Mouse (Mus musculus) ES-Bruce4 (cell line): ENCODE measurements around the gene Pik3c2b. TPM values are rescaled to one million over a fixed set of nuclear protein-coding genes. Genes with fewer than 3 reads are reported as not detected.

Experiments used
- H3K27ac ChIP-seq: 2 replicates; pipeline ENCODE4 v1.5.1; 2012; ENCODE audit warnings: low read length, inconsistent platforms; ENCODE audit not compliant: insufficient read depth
- H3K27me3 ChIP-seq: 2 replicates; pipeline ENCODE4 v1.6.1; 2012; ENCODE audit warnings: mild to moderate bottlenecking, low read length, inconsistent platforms; ENCODE audit not compliant: control insufficient read depth, poor library complexity, insufficient read depth, severe bottlenecking
- H3K36me3 ChIP-seq: 2 replicates; pipeline ENCODE4 v1.6.1; 2012; ENCODE audit warnings: inconsistent platforms, mild to moderate bottlenecking, low read length, moderate library complexity; ENCODE audit not compliant: control insufficient read depth, poor library complexity, insufficient read depth, severe bottlenecking
- H3K4me1 ChIP-seq: one replicate; pipeline ENCODE4 v1.8.1; 2011; ENCODE audit warnings: low read length; ENCODE audit not compliant: control insufficient read depth, insufficient read depth
- H3K4me3 ChIP-seq: 2 replicates; pipeline ENCODE4 v1.5.1; 2011; ENCODE audit warnings: low read depth, mild to moderate bottlenecking, low read length
- H3K9ac ChIP-seq: 2 replicates; pipeline ENCODE4 v1.6.1; 2012; ENCODE audit warnings: low read depth, mild to moderate bottlenecking, inconsistent platforms; ENCODE audit not compliant: poor library complexity, severe bottlenecking
- H3K9me3 ChIP-seq: replicated peaks from 2 replicates; pipeline ENCODE4 v1.6.1; 2012; ENCODE audit warnings: mild to moderate bottlenecking, low read length, inconsistent platforms; ENCODE audit not compliant: control insufficient read depth, poor library complexity, insufficient read depth, severe bottlenecking
- CTCF ChIP-seq: IDR thresholded peaks from one replicate; pipeline ENCODE4 v1.8.1; 2011; ENCODE audit warnings: low read depth, low read length
- EP300 ChIP-seq: IDR thresholded peaks from 2 replicates; pipeline ENCODE4 v1.6.1; 2011; ENCODE audit warnings: low read depth, low read length; ENCODE audit not compliant: insufficient read depth
- POLR2A ChIP-seq: IDR thresholded peaks from one replicate; pipeline ENCODE4 v1.8.1; 2011; ENCODE audit warnings: low read length; ENCODE audit not compliant: insufficient read depth
- polyA plus RNA-seq: library from polyadenylated mRNA; stranded (reverse); fragments of >200 nt; gene quantifications from 2 replicates; pipeline ENCODE4 v1.2.4, GENCODE M21; 2011; ENCODE audit warnings: low read depth; ENCODE audit not compliant: missing spikeins, insufficient read depth, insufficient read length

Pik3c2b gene
- polyA plus RNA-seq, 1 experiment: 6.0 TPM

DNA sequence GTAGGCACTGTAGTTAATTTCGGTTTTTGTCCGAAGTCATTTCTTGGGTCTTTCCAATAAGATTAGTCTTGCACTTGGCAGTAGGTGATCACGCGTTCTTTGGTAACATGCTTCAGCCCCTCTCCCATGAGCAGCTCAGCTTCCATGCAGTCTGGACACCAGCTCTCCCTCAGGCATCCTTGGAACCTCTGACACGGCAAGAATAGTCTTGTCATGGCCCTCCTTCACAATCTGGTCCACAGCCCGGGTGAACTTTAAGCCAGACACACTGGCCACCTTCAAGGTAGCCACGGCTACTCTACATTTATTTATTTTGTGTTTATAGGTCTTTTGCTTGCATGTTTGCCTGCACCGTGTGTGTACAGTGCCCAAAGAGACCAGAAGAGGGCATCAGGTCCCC lies 102.7 kb downstream of the Pik3c2b start:
- Histone ChIP-seq H3K4me1 (no peaks in the 10 kb centered on the region), H3K27me3 (no peaks in the 10 kb centered on the region), H3K36me3 (no peaks in the 10 kb centered on the region), H3K9ac (no peak overlapping the region), H3K27ac (no peak overlapping the region), H3K4me3 (no peak overlapping the region), H3K9me3 (no peaks in the 10 kb centered on the region)
- TF ChIP-seq POLR2A (no peak), CTCF (peak; percentile 6)

DNA sequence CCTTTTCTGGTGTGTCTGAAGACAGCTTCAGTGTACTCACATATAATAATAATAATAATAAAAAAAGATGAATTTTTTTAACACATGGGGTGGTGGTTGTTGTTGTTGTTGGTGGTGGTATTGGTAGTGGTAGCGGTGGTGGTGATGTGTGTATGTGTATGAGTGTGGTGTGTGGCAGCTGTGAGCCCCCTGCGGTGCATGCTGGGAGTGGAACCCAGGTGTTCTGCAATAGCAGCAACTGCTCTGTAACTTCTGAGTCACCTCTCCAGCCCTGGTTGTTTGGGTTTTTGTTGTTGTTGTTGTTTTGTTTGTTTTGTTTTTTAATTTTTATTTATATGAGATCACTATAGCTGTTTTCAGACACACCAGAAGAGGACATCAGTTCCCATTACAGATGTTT lies 105.1 kb downstream of the Pik3c2b start:
- Histone ChIP-seq H3K9me3 (no peaks in the 10 kb centered on the region), H3K9ac (no peak overlapping the region), H3K4me1 (no peaks in the 10 kb centered on the region), H3K4me3 (no peak overlapping the region), H3K27me3 (no peaks in the 10 kb centered on the region), H3K36me3 (no peaks in the 10 kb centered on the region), H3K27ac (no peak overlapping the region)
- TF ChIP-seq CTCF (no peak), POLR2A (no peak), EP300 (no peak)

- H3K27me3 ChIP-seq: no peaks in the 10 kb centered on the region
- no peak overlapping the region for H3K4me3 ChIP-seq
- no peaks in the 10 kb centered on the region for H3K9me3 ChIP-seq
- no peak overlapping the region for H3K9ac ChIP-seq
- no peaks in the 10 kb centered on the region for H3K4me1 ChIP-seq
- H3K36me3 ChIP-seq: no peaks in the 10 kb centered on the region
- TF ChIP-seq EP300 (no peak), CTCF (no peak), POLR2A (no peak)
- H3K27ac ChIP-seq: no peak overlapping the region
Measured at GRCm38 (mm10) chr1:133152213-133152612, 106.7 kb downstream of the Pik3c2b start.

- TF ChIP-seq EP300 (no peak), CTCF (no peak), POLR2A (no peak)
- Histone ChIP-seq H3K9me3 (no peaks in the 10 kb centered on the region), H3K9ac (no peak overlapping the region), H3K4me1 (no peaks in the 10 kb centered on the region), H3K36me3 (no peaks in the 10 kb centered on the region), H3K4me3 (no peak overlapping the region), H3K27ac (no peak overlapping the region), H3K27me3 (no peaks in the 10 kb centered on the region)
Measured at GRCm38 (mm10) chr1:133155270-133155669, 109.8 kb downstream of the Pik3c2b start.

Other genes with a start within 250 kb of the Pik3c2b start
- 0.18 and 0.37 TPM in 2 replicates for gene Lrrn2, start 165.4 kb upstream of the Pik3c2b start, polyA plus RNA-seq
- gene Mdm4, start 15.1 kb upstream of the Pik3c2b start, polyA plus RNA-seq: 484 and 490 TPM in 2 replicates
- gene Ppp1r15b, start 85.5 kb downstream of the Pik3c2b start, polyA plus RNA-seq: 59.9 and 68.9 TPM in 2 replicates
- gene Plekha6, start 118.5 kb downstream of the Pik3c2b start, polyA plus RNA-seq: 1.3 and 1.9 TPM in 2 replicates